Mouse (Mus musculus) forebrain, embryonic 14.5 days (tissue): ENCODE data around the gene St13. TPM values are rescaled to one million over a fixed set of nuclear protein-coding genes. Genes with fewer than 3 reads are reported as not detected.

Experiments used
- ATAC-seq: fragments of 200-750 bp; cut with Nextera tagmentation; 2 replicates; pipeline ENCODE4 v1.8.0; 2017; ENCODE audit warnings: mild to moderate bottlenecking, moderate library complexity
- DNase-seq: peaks from one replicate; pipeline ENCODE4 v3.0.0-alpha.2; 2015; ENCODE audit warnings: low spot score
- H3K27ac ChIP-seq: fragments of 300-500 bp; sonication (generic); 2 replicates; pipeline ENCODE4 v1.5.1; 2014; ENCODE audit warnings: low read depth, mild to moderate bottlenecking, control low read depth, low read length, moderate library complexity
- H3K27me3 ChIP-seq: fragments of 300-500 bp; sonication (generic); replicated peaks from 2 replicates; pipeline ENCODE4 v1.6.1; 2014; ENCODE audit warnings: low read length, control low read depth, mixed read lengths; ENCODE audit not compliant: control insufficient read depth, insufficient read depth
- H3K36me3 ChIP-seq: fragments of 300-500 bp; sonication (generic); 2 replicates; pipeline ENCODE4 v1.6.1; 2014; ENCODE audit warnings: low read length, control low read depth; ENCODE audit not compliant: control insufficient read depth, insufficient read depth
- H3K4me1 ChIP-seq: fragments of 300-500 bp; sonication (generic); 2 replicates; pipeline ENCODE4 v1.6.1; 2014; ENCODE audit warnings: antibody characterized with exemption, low read length, control low read depth; ENCODE audit not compliant: control insufficient read depth, insufficient read depth
- H3K4me2 ChIP-seq: fragments of 300-500 bp; sonication (generic); 2 replicates; pipeline ENCODE4 v1.6.1; 2014; ENCODE audit warnings: mild to moderate bottlenecking, control low read depth, low read length
- H3K4me3 ChIP-seq: fragments of 300-500 bp; sonication (generic); 2 replicates; pipeline ENCODE4 v1.5.1; 2014; ENCODE audit warnings: low read depth, low read length, control low read depth
- H3K9ac ChIP-seq: fragments of 300-500 bp; sonication (generic); 2 replicates; pipeline ENCODE4 v1.6.1; 2014; ENCODE audit warnings: mild to moderate bottlenecking, low read length, control low read depth, moderate library complexity
- H3K9me3 ChIP-seq: fragments of 300-500 bp; sonication (generic); replicated peaks from 2 replicates; pipeline ENCODE4 v1.6.1; 2016; ENCODE audit warnings: low read length, control low read depth, mixed read lengths; ENCODE audit not compliant: control insufficient read depth
- WGBS: fragments of 180-500 bp; shearing (Covaris S2); extraction: QIAGEN DNeasy Blood & Tissue Kit; methylation state at CpG from one replicate; pipeline ENCODE4 v1.1.7; 2014; 5-methylcytosine and 5-hydroxymethylcytosine counted together
- polyA plus RNA-seq: library from polyadenylated mRNA; unstranded; fragments of >200 nt; fragmentation: Nextera tagmentation; extraction: Ambion mirVana; gene quantifications from 2 replicates; pipeline ENCODE4 v1.2.1, GENCODE M21; 2014

St13 gene
- polyA plus RNA-seq, 1 experiment from 2014 or later: 170 TPM

DNA sequence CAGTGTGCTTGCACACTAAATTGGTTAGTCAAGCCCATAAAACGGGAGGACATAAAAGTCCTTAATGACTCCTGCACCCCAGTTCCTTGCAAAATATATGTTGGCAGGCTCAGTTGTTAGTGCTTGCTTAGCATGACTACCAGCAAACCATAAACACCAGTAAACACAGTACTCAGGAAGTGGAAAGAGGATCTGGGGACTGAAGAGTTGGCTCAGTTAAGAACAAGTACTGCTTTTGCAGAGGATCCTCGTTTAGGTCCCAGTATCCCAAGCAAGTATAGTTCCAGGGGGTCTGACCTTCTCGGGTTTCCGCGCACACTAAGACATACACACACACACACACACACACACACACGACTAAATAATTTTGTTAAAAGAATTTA is 38.9 kb downstream of the St13 start:
- H3K27me3 ChIP-seq: no peaks in the 10 kb centered on the region
- no peaks in the 10 kb centered on the region for H3K9me3 ChIP-seq
- ATAC-seq: no peak
- WGBS: 42% methylated on average over 6 of the region's 6 CpGs
- H3K4me1 ChIP-seq: peaks cover 17% of the 10 kb centered on the region
- no peak overlapping the region for H3K9ac ChIP-seq
- no peak overlapping the region for H3K27ac ChIP-seq
- peak overlapping the region; percentile 80 for H3K4me2 ChIP-seq
- H3K4me3 ChIP-seq: peak overlapping the region; percentile 63
- no peak for DNase-seq
- peaks cover 28% of the 10 kb centered on the region for H3K36me3 ChIP-seq

DNA sequence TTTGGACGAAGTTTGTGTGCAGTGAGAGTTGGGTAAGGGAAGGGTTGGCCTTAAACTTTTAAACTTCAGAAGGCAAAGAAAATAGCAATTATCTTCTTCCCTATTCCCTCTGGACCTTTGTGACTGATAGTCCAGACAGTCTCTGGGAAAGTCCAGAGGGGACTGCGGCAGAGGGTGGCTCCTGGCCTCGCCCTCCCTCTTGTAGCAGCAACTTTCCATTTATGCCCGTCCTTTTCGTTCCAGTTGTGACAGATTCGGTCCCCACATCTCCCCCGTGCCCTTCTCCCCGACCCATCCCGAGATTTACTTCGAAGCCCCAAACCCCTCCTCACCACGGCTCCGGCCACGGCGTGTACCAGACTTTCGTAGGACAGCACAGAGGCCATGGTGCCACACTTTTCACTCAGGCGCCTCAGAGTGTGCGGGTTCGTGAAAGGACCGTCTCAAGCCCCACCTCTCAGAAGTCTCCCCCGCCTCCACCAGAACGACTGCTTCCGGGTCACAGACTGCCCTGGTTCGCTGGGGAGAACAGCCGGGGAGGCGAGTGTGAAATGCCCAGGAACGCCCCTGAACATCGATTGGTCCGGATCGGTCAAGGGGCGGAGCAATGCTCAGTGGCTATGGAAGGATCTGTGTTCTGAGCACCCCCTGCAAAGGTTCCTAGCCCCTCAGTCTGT is 39.4 kb downstream of the St13 start, which contains the start of gene Slc25a17:
Slc25a17 (minus strand) TSS at position 468 of the 677 bp plus-strand sequence.
- H3K9ac ChIP-seq: peak within 1 kb of the TSS; percentile 78
- ATAC-seq (peak; percentile 99), DNase-seq (peak; percentile 97)
- H3K4me3 ChIP-seq: peak within 1 kb of the TSS; percentile 63
- H3K4me1 ChIP-seq: peaks cover 17% of the 10 kb centered on the region
- under 1% methylated on average over 30 of the region's 30 CpGs for WGBS
- peak within 1 kb of the TSS; percentile 80 for H3K4me2 ChIP-seq
- H3K36me3 ChIP-seq: peaks cover 23% of the 10 kb centered on the region
- no peaks in the 10 kb centered on the region for H3K27me3 ChIP-seq
- H3K9me3 ChIP-seq: no peaks in the 10 kb centered on the region
- H3K27ac ChIP-seq: peak within 1 kb of the TSS; percentile 63

- Histone ChIP-seq H3K9me3 (no peaks in the 10 kb centered on the region), H3K4me3 (no peak overlapping the region), H3K9ac (no peak overlapping the region), H3K4me1 (peaks cover 17% of the 10 kb centered on the region), H3K4me2 (peak overlapping the region; percentile 80), H3K27ac (no peak overlapping the region), H3K36me3 (peaks cover 15% of the 10 kb centered on the region), H3K27me3 (no peaks in the 10 kb centered on the region)
- DNase-seq (no peak), ATAC-seq (no peak)
- 83% methylated on average over 5 of the region's 5 CpGs for WGBS
Measured at GRCm38 (mm10) chr15:81359421-81359820, 40.5 kb downstream of the St13 start.

- Histone ChIP-seq H3K4me2 (no peak overlapping the region), H3K9ac (no peak overlapping the region), H3K36me3 (peaks cover 10% of the 10 kb centered on the region; the same call in 1 of the 2 replicates), H3K27me3 (no peaks in the 10 kb centered on the region), H3K4me1 (peaks cover 17% of the 10 kb centered on the region), H3K4me3 (no peak overlapping the region), H3K9me3 (no peaks in the 10 kb centered on the region), H3K27ac (no peak overlapping the region)
- 93% methylated on average over 3 of the region's 3 CpGs for WGBS
- ATAC-seq (no peak), DNase-seq (no peak)
Measured at GRCm38 (mm10) chr15:81358943-81359342, 40.9 kb downstream of the St13 start.

DNA sequence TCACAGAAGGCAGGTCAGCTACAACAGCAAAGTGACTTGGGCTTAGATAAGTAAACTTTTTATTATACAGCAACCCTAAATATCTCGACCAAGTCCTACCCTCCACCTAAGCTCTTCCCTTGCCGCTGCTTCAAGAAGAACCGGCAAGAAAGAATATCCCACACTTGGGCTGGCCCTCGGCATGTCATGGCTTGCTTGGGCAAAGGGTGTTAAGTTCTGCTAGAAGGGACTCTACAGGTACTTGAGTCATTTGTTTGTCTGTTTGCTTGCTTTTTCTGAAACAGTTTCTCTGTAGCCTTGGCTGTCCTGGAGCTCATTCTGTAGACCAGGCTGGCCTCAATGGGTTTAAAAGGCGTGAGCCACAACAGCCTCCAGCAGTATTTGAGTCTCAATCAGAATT is 42.9 kb downstream of the St13 start:
- Histone ChIP-seq H3K27me3 (no peaks in the 10 kb centered on the region), H3K9ac (no peak overlapping the region), H3K27ac (no peak overlapping the region), H3K9me3 (no peaks in the 10 kb centered on the region), H3K36me3 (no peaks in the 10 kb centered on the region), H3K4me3 (no peak overlapping the region), H3K4me2 (no peak overlapping the region), H3K4me1 (peaks cover 17% of the 10 kb centered on the region)
- ATAC-seq (no peak), DNase-seq (no peak)
- WGBS: 41% methylated on average over 5 of the region's 5 CpGs

GRCm38 (mm10) chr15:81355146-81355761 is 44.6 kb downstream of the St13 start:
- Histone ChIP-seq H3K27me3 (no peaks in the 10 kb centered on the region), H3K9ac (no peak overlapping the region), H3K9me3 (no peaks in the 10 kb centered on the region), H3K27ac (no peak overlapping the region), H3K4me2 (no peak overlapping the region), H3K4me3 (no peak overlapping the region), H3K4me1 (peaks cover 22% of the 10 kb centered on the region), H3K36me3 (no peaks in the 10 kb centered on the region)
- WGBS: 58% methylated on average over 3 of the region's 3 CpGs
- peak; percentile 55 for DNase-seq
- no peak for ATAC-seq

DNA sequence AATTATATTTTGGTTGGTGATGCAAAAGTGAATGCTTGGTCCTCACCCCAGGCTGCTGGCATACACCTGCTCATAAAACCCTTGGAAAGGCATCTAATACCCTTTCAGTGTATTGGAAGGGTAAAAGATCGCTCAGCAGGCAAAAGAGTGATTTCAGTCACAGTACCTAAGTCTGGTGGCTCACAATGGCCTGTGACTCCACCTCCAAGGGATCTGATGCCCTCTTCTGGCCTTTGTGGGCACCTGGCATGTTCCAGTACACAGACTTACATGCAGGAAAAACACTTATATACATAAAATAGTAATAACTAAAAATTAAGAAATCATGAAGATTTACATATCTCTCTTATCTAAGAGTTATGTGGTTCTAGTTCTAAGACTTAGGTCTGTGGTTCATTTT is 47.2 kb downstream of the St13 start:
- H3K4me1 ChIP-seq: peaks cover 9% of the 10 kb centered on the region
- WGBS: 59% methylated on average over 1 of the region's 1 CpGs
- no peak overlapping the region for H3K9ac ChIP-seq
- no peaks in the 10 kb centered on the region for H3K36me3 ChIP-seq
- no peak for ATAC-seq
- no peaks in the 10 kb centered on the region for H3K27me3 ChIP-seq
- H3K9me3 ChIP-seq: no peaks in the 10 kb centered on the region
- H3K4me3 ChIP-seq: no peak overlapping the region
- no peak overlapping the region for H3K27ac ChIP-seq
- no peak for DNase-seq
- no peak overlapping the region for H3K4me2 ChIP-seq

DNA sequence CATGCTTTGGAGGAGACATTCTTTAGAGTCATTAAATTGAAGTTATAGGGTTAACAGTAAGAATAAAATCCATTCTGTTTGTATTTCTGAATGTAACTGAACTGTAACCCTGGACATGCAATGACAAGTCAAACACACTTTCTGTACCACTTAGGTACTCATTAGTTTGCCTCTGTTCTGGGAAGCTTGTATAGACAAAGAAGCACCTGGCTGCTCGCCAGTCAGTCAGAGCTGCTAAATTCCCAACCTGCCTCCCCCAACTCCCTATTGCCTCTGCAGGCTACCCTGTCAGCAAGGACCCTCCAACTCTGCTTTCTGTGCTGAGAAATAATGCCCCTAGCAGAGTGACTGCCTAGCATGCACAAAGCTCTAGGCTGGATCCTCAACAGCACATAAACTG is 49.5 kb downstream of the St13 start:
- peak; percentile 79 for DNase-seq
- Histone ChIP-seq H3K4me2 (no peak overlapping the region), H3K9ac (no peak overlapping the region), H3K36me3 (no peaks in the 10 kb centered on the region), H3K27me3 (no peaks in the 10 kb centered on the region), H3K4me1 (peaks cover 5% of the 10 kb centered on the region), H3K4me3 (no peak overlapping the region), H3K27ac (peak overlapping the region; percentile 52; the same call in 1 of the 2 replicates), H3K9me3 (no peaks in the 10 kb centered on the region)
- peak; percentile 46; the same call in 1 of the 2 replicates for ATAC-seq
- WGBS: 23% methylated on average over 1 of the region's 1 CpGs

GRCm38 (mm10) chr15:81348366-81348765 is 51.5 kb downstream of the St13 start:
- no peak overlapping the region for H3K4me3 ChIP-seq
- H3K9me3 ChIP-seq: no peaks in the 10 kb centered on the region
- DNase-seq (no peak), ATAC-seq (no peak)
- 87% methylated on average over 2 of the region's 2 CpGs for WGBS
- H3K9ac ChIP-seq: no peak overlapping the region
- peaks cover 5% of the 10 kb centered on the region; the same call in 1 of the 2 replicates for H3K36me3 ChIP-seq
- peaks cover 5% of the 10 kb centered on the region for H3K4me1 ChIP-seq
- H3K27me3 ChIP-seq: no peaks in the 10 kb centered on the region
- no peak overlapping the region for H3K4me2 ChIP-seq
- no peak overlapping the region for H3K27ac ChIP-seq
